Mouse (Mus musculus) cerebellum, postnatal 14 days (tissue): ENCODE measurements at regions not wholly inside any gene's neighbourhood (a gene's known extent, or its start where the extent isn't known, plus 50 kb on each side); places are given as distances from the start of the nearest gene placed in this dataset.

ENCODE experiments used
- DNase-seq, 2 experiments: peaks; one replicate each; pipeline ENCODE4 v3.0.0; 2021; ENCODE audit warnings: mixed read lengths in 2 of 2

GRCm38 (mm10) chr12:15937443-15938237 lies 120.9 kb upstream of the Trib2 start:
- no peak for DNase-seq

DNA sequence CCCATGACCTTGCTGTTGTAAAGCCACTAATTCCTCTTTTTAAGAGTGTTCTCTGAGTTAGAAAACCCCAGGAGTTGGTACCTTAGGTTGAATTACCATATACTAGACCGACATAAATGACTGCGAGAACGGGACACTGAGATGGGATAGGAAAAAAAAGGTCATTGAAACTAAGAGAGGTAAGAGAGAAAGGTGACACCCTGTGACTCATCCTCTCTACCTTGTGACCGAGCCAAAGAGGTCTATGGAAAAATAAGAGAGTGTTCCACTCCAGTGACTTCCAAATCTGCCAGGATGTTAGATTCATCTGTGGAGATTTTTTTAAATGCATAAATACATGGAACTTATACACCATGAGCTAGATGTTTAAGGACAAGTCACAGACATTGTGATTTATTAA lies 115.3 kb upstream of the Trib2 start:
- no peak for DNase-seq

GRCm38 (mm10) chr12:15931535-15931934 lies 114.8 kb upstream of the Trib2 start:
- DNase-seq = no peak

DNA sequence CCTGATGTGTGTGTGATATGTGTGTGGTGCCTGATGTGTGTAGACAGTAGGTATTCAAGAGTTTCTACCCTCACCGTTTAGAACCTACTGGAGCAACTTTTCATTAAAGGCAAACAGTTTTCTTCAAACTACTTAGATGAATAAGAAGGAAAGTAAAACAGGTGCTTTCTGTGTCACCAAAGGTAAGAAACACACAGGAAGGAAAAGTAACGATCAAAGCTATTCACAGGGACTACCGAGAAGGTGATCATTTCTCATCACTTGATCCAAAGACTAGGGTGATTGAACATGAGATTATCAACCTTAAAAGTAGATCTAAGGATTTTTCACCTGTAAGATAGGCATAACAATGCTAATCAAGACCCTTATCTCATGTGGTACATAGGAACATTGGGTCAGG lies 113.4 kb upstream of the Trib2 start:
- no peak for DNase-seq

GRCm38 (mm10) chr12:15929541-15929940 lies 112.8 kb upstream of the Trib2 start:
- DNase-seq = no peak

- DNase-seq = no peak
Observed at GRCm38 (mm10) chr12:15918291-15918690, 101.6 kb upstream of the Trib2 start.

- DNase-seq = no peak
Observed at GRCm38 (mm10) chr12:15912959-15913358, 96.2 kb upstream of the Trib2 start.

GRCm38 (mm10) chr12:15912491-15912890 lies 95.8 kb upstream of the Trib2 start:
- no peak for DNase-seq

GRCm38 (mm10) chr12:15911254-15911991 lies 94.7 kb upstream of the Trib2 start:
- no peak for DNase-seq

GRCm38 (mm10) chr12:15897539-15897938 lies 80.8 kb upstream of the Trib2 start:
- DNase-seq = peak; percentile 7 to 16

DNA sequence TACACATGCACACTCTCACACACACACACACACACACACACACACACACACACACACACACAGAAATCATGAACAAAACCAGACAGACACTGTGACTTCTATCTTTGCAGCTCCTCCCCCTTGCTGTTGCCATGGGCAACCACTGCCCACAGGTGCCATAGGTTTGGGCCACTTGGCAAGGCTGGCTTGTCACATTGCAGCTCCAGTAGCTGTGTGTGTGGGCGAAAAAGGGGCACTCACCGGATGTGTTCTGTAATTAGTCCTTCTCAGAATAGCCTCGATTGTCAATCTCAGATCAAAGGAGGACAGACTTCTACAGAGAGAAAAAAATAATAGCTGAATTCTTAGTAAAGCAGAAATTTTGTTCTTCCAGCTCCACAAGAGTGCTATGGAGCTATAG lies 79.8 kb upstream of the Trib2 start:
- DNase-seq = peak; percentile 20 to 46

- DNase-seq = no peak
Observed at GRCm38 (mm10) chr12:15895215-15895614, 78.5 kb upstream of the Trib2 start.

DNA sequence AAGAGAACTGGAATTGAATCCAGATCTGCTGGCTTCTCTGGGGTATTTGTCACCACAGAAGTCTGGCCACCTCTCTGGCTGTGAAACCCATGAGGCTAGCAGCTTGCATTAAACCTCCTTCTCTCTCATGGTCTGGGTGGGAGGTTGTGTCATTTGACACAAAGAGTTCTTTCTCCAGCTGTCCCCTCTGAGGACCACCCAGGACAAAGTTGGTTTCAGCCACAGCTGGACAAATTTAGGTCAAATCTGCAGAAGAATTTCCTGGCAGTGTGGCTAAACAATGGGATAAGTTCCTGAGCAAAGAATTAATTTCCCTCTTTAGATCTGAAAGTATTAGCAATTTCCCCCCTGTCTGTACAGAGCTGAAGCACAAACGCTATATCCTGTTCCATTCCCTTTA lies 73.9 kb upstream of the Trib2 start:
- DNase-seq = no peak

- no peak for DNase-seq
Observed at GRCm38 (mm10) chr12:15879907-15880430, 63.2 kb upstream of the Trib2 start.
